Mouse (Mus musculus) megakaryocyte, embryonic 14.5 days (primary cell): ENCODE results near the gene Ctsd.

Experiments
- FLI1 ChIP-seq: IDR thresholded peaks from 2 replicates; pipeline ENCODE4 v1.6.1; 2012; ENCODE audit warnings: low read length, inconsistent platforms, mixed read lengths
- GATA1 ChIP-seq: IDR thresholded peaks from 3 replicates; pipeline ENCODE4 v1.6.1; 2012; ENCODE audit warnings: mixed read lengths, low read length, inconsistent platforms, borderline replicate concordance

DNA sequence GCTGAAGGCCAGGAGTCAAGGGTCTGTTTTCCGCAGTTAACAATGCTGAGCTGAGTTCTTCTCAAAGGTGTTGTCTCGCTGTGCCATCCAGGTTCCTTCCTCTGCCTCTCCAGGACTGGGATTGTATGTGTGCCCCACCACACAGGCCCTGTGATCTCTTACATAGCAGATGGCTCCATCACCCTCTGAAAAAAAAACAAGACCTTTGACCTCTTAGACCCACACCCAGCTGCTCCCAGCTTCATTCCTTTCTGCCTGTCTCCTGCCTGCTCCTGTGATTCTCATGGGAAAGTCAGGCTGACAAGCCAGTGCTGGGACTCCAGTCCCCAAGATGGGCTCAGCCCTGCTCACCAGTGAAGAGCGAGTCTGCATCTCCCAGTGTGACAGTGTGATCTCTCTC lies 59.3 kb downstream of the Ctsd start:
- no peak for TF ChIP-seq GATA1
- no peak for TF ChIP-seq FLI1
